ENCODE assay signal across 8 mouse cellular contexts in the genomic region with DNA sequence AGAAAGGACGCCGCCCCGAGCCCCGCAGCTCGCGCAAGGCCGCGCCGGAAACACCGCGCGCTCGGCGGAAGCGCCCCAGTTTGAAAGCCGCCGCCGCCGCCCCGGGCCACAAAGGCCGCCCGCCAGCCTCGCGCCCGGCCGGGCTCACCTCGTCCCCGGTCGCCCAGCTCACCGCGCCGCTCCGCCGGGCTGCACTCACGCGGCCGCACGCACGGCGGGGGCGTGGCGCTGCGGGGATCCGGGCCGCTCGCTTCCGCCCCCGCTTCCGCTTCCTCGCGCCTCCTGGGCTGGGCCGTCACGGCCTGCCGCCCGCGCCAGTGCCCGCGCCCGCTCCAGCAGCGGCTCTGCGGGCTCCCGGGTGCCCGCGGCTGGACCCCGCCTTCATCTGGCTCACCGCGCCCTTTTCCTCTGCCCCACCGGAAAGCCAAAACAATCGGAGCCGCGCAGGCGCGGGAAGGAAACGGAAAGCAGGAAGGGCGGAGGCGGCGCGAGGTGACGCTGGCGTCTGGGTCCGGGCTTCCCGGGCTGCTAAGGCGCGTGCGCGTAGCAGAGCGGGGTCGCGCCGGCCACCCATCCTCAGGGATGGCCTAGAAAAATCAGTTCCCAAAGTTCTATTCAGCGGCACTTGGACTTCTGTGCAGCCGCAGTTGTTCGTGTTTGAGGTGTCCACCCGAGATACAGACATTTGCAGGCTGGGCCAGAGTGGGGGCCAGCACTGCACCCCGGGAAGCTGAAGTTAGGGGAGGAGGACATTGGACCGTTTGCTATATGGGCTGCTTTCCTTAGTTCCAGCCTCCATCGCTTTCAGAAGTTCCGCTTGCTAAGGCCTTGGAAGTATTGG. TPM values are rescaled to one million over a fixed set of nuclear protein-coding genes. Genes with fewer than 3 reads are reported as not detected.
DNase-seq lines count a peak whose midpoint lies in the region; ATAC-seq and TF ChIP-seq lines count a peak whose summit lies in the region.

A gene (minus strand): TSS at position 503 of the 841 bp plus-strand sequence.

- whole genome bisulfite sequencing in forebrain, postnatal 0 days, result 4% methylated on average over 85 of the region's 98 CpGs
- WGBS in lung, embryonic 16.5 days, result under 1% methylated on average over 79 of the region's 98 CpGs

- no peak for TF ChIP-seq CTCF in G1E (IDR thresholded peaks at IDR 0.05; ENCODE audit: low read depth, low read length)
- TF ChIP-seq CTCF in forebrain, postnatal 0 days (IDR thresholded peaks at IDR 0.05; ENCODE audit: low read depth), result no peak

- H3K36me3 ChIP-seq in G1E (replicated peaks), result peaks cover 9% of the 10 kb centered on the region
- H3K36me3 ChIP-seq in forebrain, postnatal 0 days (ENCODE audit: insufficient read depth), result no peaks in the 10 kb centered on the region
- H3K36me3 ChIP-seq in lung, embryonic 16.5 days (ENCODE audit: control insufficient read depth, insufficient read depth, low read length), result no peaks in the 10 kb centered on the region

- no peaks in the 10 kb centered on the region for H3K27me3 ChIP-seq in G1E (ENCODE audit: insufficient read depth, low read length)
- H3K27me3 ChIP-seq in forebrain, postnatal 0 days (ENCODE audit: insufficient read depth, low read length), result no peaks in the 10 kb centered on the region
- H3K27me3 ChIP-seq in lung, embryonic 16.5 days (ENCODE audit: control insufficient read depth, insufficient read depth, low read depth, low read length), result no peaks in the 10 kb centered on the region

- H3K27ac ChIP-seq in forebrain, postnatal 0 days (ENCODE audit: low read depth, low read length), result peak within 1 kb of the TSS; percentile 99
- H3K27ac ChIP-seq in lung, embryonic 16.5 days (ENCODE audit: low read length), result peak within 1 kb of the TSS; percentile 100

- H3K4me2 ChIP-seq in forebrain, postnatal 0 days (ENCODE audit: low read depth), result peak within 1 kb of the TSS; percentile 59
- peak within 1 kb of the TSS; percentile 82 for H3K4me2 ChIP-seq in lung, embryonic 16.5 days (ENCODE audit: low read depth, low read length)

- ATAC-seq in G1E (ENCODE audit: extremely low read depth, insufficient number of reproducible peaks, low FRiP score, poor library complexity, severe bottlenecking), result peak; percentile 81
- peak; percentile 96 for ATAC-seq in forebrain, postnatal 0 days
- peak; percentile 74 to 89 for ATAC-seq in hematopoietic stem cell, adult 5-6 weeks (replicated peaks in 1 of 2; ENCODE audit: insufficient read depth in 1 of 2, low FRiP score in 2 of 2, low TSS enrichment in 1 of 2, low read depth in 1 of 2, poor library complexity in 2 of 2, severe bottlenecking in 2 of 2)
- ATAC-seq in lung, embryonic 16.5 days (ENCODE audit: low read depth), result peak; percentile 95

- H3K9me3 ChIP-seq in G1E (replicated peaks), result no peaks in the 10 kb centered on the region
- H3K9me3 ChIP-seq in forebrain, postnatal 0 days (ENCODE audit: low read length), result no peaks in the 10 kb centered on the region
- no peaks in the 10 kb centered on the region for H3K9me3 ChIP-seq in lung, embryonic 16.5 days (ENCODE audit: control insufficient read depth, low read length)

- H3K4me3 ChIP-seq in G1E (ENCODE audit: low read depth, low read length), result peak within 1 kb of the TSS; percentile 90
- H3K4me3 ChIP-seq in forebrain, postnatal 0 days (ENCODE audit: low read depth, low read length), result peak within 1 kb of the TSS; percentile 99
- peak within 1 kb of the TSS; percentile 76 for H3K4me3 ChIP-seq in lung, embryonic 16.5 days (ENCODE audit: low read length)

- H3K4me1 ChIP-seq in G1E (ENCODE audit: insufficient read depth, low read depth, low read length), result peaks cover 33% of the 10 kb centered on the region
- peaks cover 19% of the 10 kb centered on the region for H3K4me1 ChIP-seq in forebrain, postnatal 0 days (ENCODE audit: insufficient read depth)
- peaks cover 13% of the 10 kb centered on the region for H3K4me1 ChIP-seq in lung, embryonic 16.5 days (replicated peaks; ENCODE audit: control insufficient read depth, insufficient read depth, low read length)

- peak; percentile 91 for DNase-seq in G1E (ENCODE audit: low spot score)
- peak; percentile 94 to 97 for DNase-seq in cerebellum, adult 18-20 months
- DNase-seq in forebrain, postnatal 0 days, result peak; percentile 95
- peak; percentile 86 for DNase-seq in layer of hippocampus, adult 9-10 months (ENCODE audit: low spot score)
- DNase-seq in ovary, postnatal 10 days (ENCODE audit: low spot score), result peak; percentile 80
- DNase-seq in thymus, postnatal 10 days (ENCODE audit: low spot score in 2 of 2), result peak; percentile 90 to 91

- peak within 1 kb of the TSS; percentile 97 for H3K9ac ChIP-seq in forebrain, postnatal 0 days
- peak within 1 kb of the TSS; percentile 95 for H3K9ac ChIP-seq in lung, embryonic 16.5 days (ENCODE audit: low read length)

RNA-seq across cellular contexts. Expression of the gene that starts here (rescaled TPM):
- total RNA-seq in G1E (2014; fragmentation: Nextera tagmentation), result 42.9 and 48.5 TPM in 2 replicates
- total RNA-seq in G1E (2017), result 44.8 and 53.5 TPM in 2 replicates
- 3.0 and 3.8 TPM in 2 replicates for polyA plus RNA-seq in G1E (2012)
- 49.1 and 57.1 TPM in 2 replicates for total RNA-seq in forebrain, postnatal 0 days (2014; rRNA removed)
- 14.5 and 18.7 TPM in 2 replicates for polyA plus RNA-seq in forebrain, postnatal 0 days (2015; fragmentation: Nextera tagmentation; extraction: Ambion mirVana)
- 55.6 and 87.1 TPM in 2 replicates for total RNA-seq in hematopoietic stem cell, adult 5-6 weeks (2017)
- polyA plus RNA-seq in lung, embryonic 16.5 days (2015; fragmentation: Nextera tagmentation; extraction: Ambion mirVana), result 27.8 and 28.3 TPM in 2 replicates

Comparison
In these comparisons a context has a peak if more than half of its experiments do, and no peak if none do; other contexts are left out.
1. Peak in every context shown above with its lines: DNase-seq, ATAC-seq, H3K4me3 ChIP-seq and H3K27ac ChIP-seq.